Mouse (Mus musculus) MEL (cell line): Measurements from ENCODE around the gene Drg2.

Source experiments
- CTCF ChIP-seq, 3 experiments: IDR thresholded peaks in 2 of 3; conservative IDR thresholded peaks in 1 of 3; 2 replicates each; pipeline ENCODE4 v1.5.1; 2011 to 2012; ENCODE audit warnings: low read length in 3 of 3, low read depth in 2 of 3, mild to moderate bottlenecking in 2 of 3, improper control_type of control experiment in 1 of 3, inconsistent platforms in 1 of 3, mixed read lengths in 1 of 3, moderate library complexity in 1 of 3; ENCODE audit not compliant: control insufficient read depth in 1 of 3, insufficient read depth in 1 of 3, poor library complexity in 1 of 3, severe bottlenecking in 1 of 3
- GATA1 ChIP-seq: IDR thresholded peaks from 2 replicates; pipeline ENCODE4 v1.6.1; 2011; ENCODE audit warnings: low read depth, low read length, improper control_type of control experiment
- MAX ChIP-seq: IDR thresholded peaks from 2 replicates; pipeline ENCODE4 v1.6.1; 2011; ENCODE audit warnings: low read length, improper control_type of control experiment
- MYB ChIP-seq: IDR thresholded peaks from 2 replicates; pipeline ENCODE4 v1.6.1; 2011; ENCODE audit warnings: mild to moderate bottlenecking, low read depth, low read length, improper control_type of control experiment
- POLR2A ChIP-seq, 2 experiments: IDR thresholded peaks; 2 replicates each; pipeline ENCODE4 v1.6.1; 2011 to 2012; ENCODE audit warnings: low read length in 2 of 2, mild to moderate bottlenecking in 2 of 2, control low read depth in 1 of 2, improper control_type of control experiment in 1 of 2, low read depth in 1 of 2, moderate library complexity in 1 of 2; ENCODE audit not compliant: control insufficient read depth in 1 of 2, insufficient read depth in 1 of 2, poor library complexity in 1 of 2
- SIN3A ChIP-seq: IDR thresholded peaks from 2 replicates; pipeline ENCODE4 v1.6.1; 2012; ENCODE audit warnings: low read length, improper control_type of control experiment, inconsistent platforms

GRCm38 (mm10) chr11:60426417-60426816 is 28.0 kb upstream of the Drg2 start:
- TF ChIP-seq SIN3A: no peak
- no peak for TF ChIP-seq CTCF (IDR thresholded peaks at IDR 0.05 in 2 of 3, conservative IDR thresholded peaks at IDR 0.05 in 1 of 3; ENCODE audit: control insufficient read depth in 1 of 3, insufficient read depth in 1 of 3, low read depth in 2 of 3, low read length in 3 of 3, poor library complexity in 1 of 3, severe bottlenecking in 1 of 3)
- TF ChIP-seq GATA1: no peak
- no peak for TF ChIP-seq MYB
- no peak for TF ChIP-seq MAX
- TF ChIP-seq POLR2A (IDR thresholded peaks at IDR 0.05; ENCODE audit: control insufficient read depth in 1 of 2, insufficient read depth in 1 of 2, low read depth in 1 of 2, low read length in 2 of 2, poor library complexity in 1 of 2): no peak
